Mouse (Mus musculus) embryonic facial prominence, embryonic 11.5 days (tissue): ENCODE measurements around the gene Ublcp1. TPM values are rescaled to one million over a fixed set of nuclear protein-coding genes. Genes with fewer than 3 reads are reported as not detected.

Source experiments
- ATAC-seq: fragments of 200-750 bp; cut with Nextera tagmentation; replicated peaks from 2 replicates; pipeline ENCODE4 v1.8.0; 2017; ENCODE audit warnings: low read depth; ENCODE audit not compliant: insufficient number of reproducible peaks, low FRiP score, low TSS enrichment
- DNase-seq: peaks from one replicate; pipeline ENCODE4 v3.0.0-alpha.2; 2015; ENCODE audit warnings: low spot score
- H3K27ac ChIP-seq: fragments of 300-500 bp; sonication (generic); replicated peaks from 2 replicates; pipeline ENCODE4 v1.5.1; 2014; ENCODE audit warnings: mild to moderate bottlenecking, low read depth, low read length, control low read depth
- H3K27me3 ChIP-seq: fragments of 300-500 bp; sonication (generic); 2 replicates; pipeline ENCODE4 v1.6.1; 2014; ENCODE audit warnings: mild to moderate bottlenecking, low read length, moderate library complexity, mixed read lengths; ENCODE audit not compliant: control insufficient read depth, insufficient read depth
- H3K36me3 ChIP-seq: fragments of 300-500 bp; sonication (generic); replicated peaks from 2 replicates; pipeline ENCODE4 v1.6.1; 2014; ENCODE audit warnings: low read depth, mild to moderate bottlenecking, low read length, moderate library complexity, mixed read lengths; ENCODE audit not compliant: control insufficient read depth, insufficient read depth
- H3K4me1 ChIP-seq: fragments of 300-500 bp; sonication (generic); 2 replicates; pipeline ENCODE4 v1.6.1; 2014; ENCODE audit warnings: low read length, mixed read lengths; ENCODE audit not compliant: control insufficient read depth, insufficient read depth
- H3K4me2 ChIP-seq: fragments of 300-500 bp; sonication (generic); 2 replicates; pipeline ENCODE4 v1.6.1; 2014; ENCODE audit warnings: low read depth, mild to moderate bottlenecking, control low read depth, low read length, moderate library complexity
- H3K4me3 ChIP-seq: fragments of 300-500 bp; sonication (generic); 2 replicates; pipeline ENCODE4 v1.5.1; 2014; ENCODE audit warnings: low read depth, low read length, control low read depth
- H3K9ac ChIP-seq: fragments of 300-500 bp; sonication (generic); replicated peaks from 2 replicates; pipeline ENCODE4 v1.6.1; 2014; ENCODE audit warnings: mild to moderate bottlenecking, control low read depth, low read length
- H3K9me3 ChIP-seq: fragments of 300-500 bp; sonication (generic); replicated peaks from 2 replicates; pipeline ENCODE4 v1.6.1; 2016; ENCODE audit warnings: mild to moderate bottlenecking, low read length, inconsistent platforms, mixed read lengths; ENCODE audit not compliant: control insufficient read depth
- WGBS: fragments of 180-500 bp; shearing (Covaris S2); extraction: QIAGEN DNeasy Blood & Tissue Kit; methylation state at CpG from one replicate; pipeline ENCODE4 v1.1.7; 2014; 5-methylcytosine and 5-hydroxymethylcytosine counted together
- polyA plus RNA-seq: library from polyadenylated mRNA; unstranded; fragments of >200 nt; fragmentation: Nextera tagmentation; extraction: Ambion mirVana; gene quantifications from 2 replicates; pipeline ENCODE4 v1.2.1, GENCODE M21; 2014

The Ublcp1 gene
- polyA plus RNA-seq, 1 experiment from 2014 or later, result 80.9 TPM

GRCm38 (mm10) chr11:44500966-44501365, 30.7 kb upstream of the Ublcp1 start:
- H3K9ac ChIP-seq, result no peak overlapping the region
- DNase-seq, result no peak
- no peak overlapping the region for H3K4me3 ChIP-seq
- H3K36me3 ChIP-seq, result no peaks in the 10 kb centered on the region
- ATAC-seq, result no peak
- H3K27ac ChIP-seq, result no peak overlapping the region
- H3K27me3 ChIP-seq, result no peaks in the 10 kb centered on the region
- no peaks in the 10 kb centered on the region for H3K9me3 ChIP-seq
- H3K4me1 ChIP-seq, result no peaks in the 10 kb centered on the region
- WGBS, result 78% methylated on average over 7 of the region's 7 CpGs
- no peak overlapping the region for H3K4me2 ChIP-seq

- 66% methylated on average over 13 of the region's 13 CpGs for WGBS
- ATAC-seq, result no peak
These were observed 28.3 kb upstream of the Ublcp1 start for GRCm38 (mm10) chr11:44498412-44499272.

DNA sequence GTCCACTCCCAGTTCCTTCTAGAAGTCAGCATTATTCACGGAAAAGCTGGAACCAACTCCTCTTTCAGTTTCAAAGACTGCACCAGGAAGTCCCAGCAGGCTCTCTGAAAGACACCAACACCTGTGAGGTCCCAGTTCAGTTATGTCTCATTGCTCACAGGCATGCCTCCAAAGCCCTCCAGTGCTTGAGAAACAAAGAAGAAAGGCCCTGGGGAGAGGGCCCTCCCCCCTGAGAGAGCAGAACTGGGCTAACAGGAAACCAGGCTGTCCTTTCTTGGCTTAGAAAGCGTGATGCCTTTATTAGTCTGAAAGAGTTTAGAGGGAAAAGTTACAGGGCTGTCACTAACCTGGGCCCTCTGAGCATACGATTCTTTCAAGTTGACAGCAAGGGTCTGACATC, 25.9 kb upstream of the Ublcp1 start:
- WGBS, result 49% methylated on average over 3 of the region's 3 CpGs
- Histone ChIP-seq H3K4me1 (no peaks in the 10 kb centered on the region), H3K27me3 (no peaks in the 10 kb centered on the region), H3K36me3 (no peaks in the 10 kb centered on the region), H3K9ac (no peak overlapping the region), H3K27ac (no peak overlapping the region), H3K9me3 (no peaks in the 10 kb centered on the region), H3K4me2 (no peak overlapping the region), H3K4me3 (no peak overlapping the region)
- DNase-seq (no peak), ATAC-seq (no peak)

More at GRCm38 (mm10) chr11:44498412-44499272, 28.3 kb upstream of the Ublcp1 start:
- H3K4me3 ChIP-seq, result no peak overlapping the region
- DNase-seq, result no peak
- no peaks in the 10 kb centered on the region for H3K36me3 ChIP-seq
- H3K27ac ChIP-seq, result no peak overlapping the region
- H3K4me1 ChIP-seq, result no peaks in the 10 kb centered on the region
- no peak overlapping the region for H3K4me2 ChIP-seq
- no peak overlapping the region for H3K9ac ChIP-seq
- H3K9me3 ChIP-seq, result no peaks in the 10 kb centered on the region
- no peaks in the 10 kb centered on the region for H3K27me3 ChIP-seq

DNA sequence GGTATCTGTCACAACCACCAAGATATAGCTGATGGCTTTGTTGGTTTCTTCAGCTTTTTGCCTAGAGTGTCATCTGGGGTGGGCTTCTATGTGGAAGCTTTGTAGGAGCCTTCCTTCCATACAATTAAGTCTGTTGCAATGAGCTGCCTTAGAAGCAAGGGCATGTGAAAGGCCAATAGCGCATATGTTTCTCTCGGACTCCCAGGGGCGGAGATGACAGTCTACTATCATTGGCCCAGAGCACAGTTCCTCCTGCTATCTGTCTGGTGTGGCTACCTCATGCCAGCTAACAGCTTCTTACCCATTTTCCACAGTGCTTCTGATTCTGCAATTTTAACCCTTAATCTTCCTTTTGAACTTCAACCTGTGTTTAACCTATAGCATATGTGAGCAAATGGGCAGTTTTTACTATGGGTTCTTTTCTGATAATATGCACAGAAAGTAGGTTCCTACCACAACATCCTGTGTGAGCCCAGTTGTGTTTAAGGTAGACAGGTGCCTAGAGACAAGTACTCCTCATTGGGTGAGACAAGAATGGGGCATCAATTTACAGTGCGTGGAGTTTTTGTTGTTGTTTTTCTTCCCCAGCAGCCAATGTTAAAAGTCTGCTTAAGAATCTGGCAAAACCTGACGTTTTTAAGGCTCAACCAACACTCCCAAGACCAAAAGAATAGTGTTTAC, 24.5 kb upstream of the Ublcp1 start:
- Histone ChIP-seq H3K4me3 (no peak overlapping the region), H3K36me3 (no peaks in the 10 kb centered on the region), H3K9me3 (no peaks in the 10 kb centered on the region), H3K4me2 (no peak overlapping the region), H3K27ac (no peak overlapping the region), H3K4me1 (no peaks in the 10 kb centered on the region), H3K9ac (no peak overlapping the region), H3K27me3 (no peaks in the 10 kb centered on the region)
- WGBS, result 79% methylated on average over 5 of the region's 5 CpGs
- no peak for ATAC-seq
- no peak for DNase-seq

DNA sequence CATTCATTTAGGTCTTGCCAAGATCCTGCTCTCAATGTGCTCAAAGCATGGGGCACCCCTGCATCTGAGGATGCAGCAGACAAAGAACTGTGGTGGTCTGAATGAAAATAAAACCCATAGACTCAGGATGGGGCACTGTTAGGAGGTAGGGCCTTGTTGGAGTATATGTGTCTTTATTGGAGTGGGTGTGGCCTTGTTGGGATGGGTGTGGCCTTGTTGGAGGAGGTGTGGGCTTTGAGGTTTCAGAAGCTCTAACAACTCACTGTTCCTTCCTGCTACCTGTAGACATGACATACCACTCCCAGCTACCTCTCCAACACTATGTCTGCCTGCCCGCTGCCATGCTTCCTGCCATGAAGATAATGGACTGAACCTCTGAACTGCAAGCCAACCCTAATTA, 18.8 kb upstream of the Ublcp1 start:
- Histone ChIP-seq H3K27me3 (no peaks in the 10 kb centered on the region), H3K4me3 (no peak overlapping the region), H3K9me3 (no peaks in the 10 kb centered on the region), H3K36me3 (no peaks in the 10 kb centered on the region), H3K9ac (no peak overlapping the region), H3K27ac (no peak overlapping the region), H3K4me1 (no peaks in the 10 kb centered on the region), H3K4me2 (no peak overlapping the region)
- ATAC-seq, result no peak
- no peak for DNase-seq
- 86% methylated on average over 1 of the region's 1 CpGs for WGBS

DNA sequence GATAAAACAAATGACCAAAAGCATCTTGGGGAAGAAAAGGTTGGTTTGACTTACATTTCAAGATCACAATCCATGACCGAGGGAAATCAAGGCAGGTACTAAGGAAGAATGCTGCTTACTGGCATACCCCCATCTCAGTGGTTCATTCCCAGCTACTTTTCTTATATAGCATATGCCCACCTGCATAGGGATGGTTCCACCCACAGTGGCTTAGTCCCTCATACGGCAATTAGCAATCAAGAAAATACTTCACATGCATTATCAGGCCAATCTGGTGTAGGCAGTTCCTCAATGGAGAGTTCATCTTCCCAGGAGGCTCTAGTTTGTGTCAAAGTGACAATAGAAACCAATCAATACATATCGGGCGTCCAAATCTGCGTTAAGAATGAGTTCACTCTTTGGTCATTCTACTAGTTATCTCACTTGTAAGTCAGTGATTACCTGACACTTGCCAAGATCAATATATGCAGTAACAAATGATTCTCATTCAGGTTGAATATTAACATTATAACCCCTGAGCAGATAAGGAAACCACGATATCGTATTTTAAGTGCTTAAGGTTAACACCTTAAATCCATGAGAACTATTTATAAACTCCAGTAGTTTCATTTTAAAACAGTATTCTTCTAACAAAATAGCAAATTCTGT, 14.9 kb upstream of the Ublcp1 start:
- 90% methylated on average over 7 of the region's 7 CpGs for WGBS
- H3K4me3 ChIP-seq, result no peak overlapping the region
- H3K36me3 ChIP-seq, result no peaks in the 10 kb centered on the region
- no peak for ATAC-seq
- no peaks in the 10 kb centered on the region for H3K9me3 ChIP-seq
- no peak for DNase-seq
- H3K27me3 ChIP-seq, result no peaks in the 10 kb centered on the region
- H3K4me1 ChIP-seq, result no peaks in the 10 kb centered on the region
- no peak overlapping the region for H3K4me2 ChIP-seq
- H3K27ac ChIP-seq, result no peak overlapping the region
- H3K9ac ChIP-seq, result no peak overlapping the region

- Histone ChIP-seq H3K4me2 (no peak overlapping the region), H3K9ac (no peak overlapping the region), H3K4me3 (no peak overlapping the region), H3K36me3 (no peaks in the 10 kb centered on the region), H3K4me1 (no peaks in the 10 kb centered on the region), H3K9me3 (no peaks in the 10 kb centered on the region), H3K27me3 (no peaks in the 10 kb centered on the region), H3K27ac (no peak overlapping the region)
- no peak for DNase-seq
- WGBS, result 92% methylated on average over 6 of the region's 6 CpGs
- ATAC-seq, result no peak
These were observed 9.9 kb upstream of the Ublcp1 start for GRCm38 (mm10) chr11:44480246-44480645.

DNA sequence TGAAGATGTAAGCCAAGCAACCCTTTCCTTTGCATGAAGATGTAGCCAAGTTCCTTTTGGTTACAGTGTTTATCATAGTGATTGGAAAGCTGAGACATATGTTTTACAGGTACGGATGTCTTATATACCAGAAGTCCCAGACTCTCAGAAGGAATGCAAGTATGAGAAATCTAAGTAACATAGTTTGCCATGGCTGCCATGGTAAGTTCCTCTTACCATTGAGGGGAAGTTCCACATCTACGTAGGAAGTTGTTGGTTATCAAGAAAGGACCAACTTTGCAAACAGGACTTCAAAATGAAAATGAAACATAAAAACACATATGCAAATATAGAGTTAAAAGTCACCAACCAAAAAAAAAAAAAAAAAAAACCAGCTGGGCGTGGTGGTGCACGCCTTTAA, 8.1 kb upstream of the Ublcp1 start:
- Histone ChIP-seq H3K27ac (no peak overlapping the region), H3K9ac (no peak overlapping the region), H3K9me3 (no peaks in the 10 kb centered on the region), H3K36me3 (no peaks in the 10 kb centered on the region), H3K4me2 (no peak overlapping the region), H3K4me1 (no peaks in the 10 kb centered on the region), H3K4me3 (no peak overlapping the region), H3K27me3 (no peaks in the 10 kb centered on the region)
- 90% methylated on average over 4 of the region's 4 CpGs for WGBS
- DNase-seq, result no peak
- ATAC-seq, result no peak
